Mouse (Mus musculus) urinary bladder, postnatal 25 days (tissue): Measurements from ENCODE around the gene Lsm12.
"Not testable (repeated sequence)": the region's sequence is repeated elsewhere in the genome, so short reads cannot be mapped to it uniquely, and the experiment has no call there.

Source experiments
- DNase-seq: peaks from one replicate; pipeline ENCODE4 v3.0.0; 2022; ENCODE audit warnings: low spot score

Gene Lsm12

GRCm38 (mm10) chr11:102184253-102184645 is 847 bp downstream of the Lsm12 start:
- DNase-seq = no peak

GRCm38 (mm10) chr11:102179836-102180235 is 5.3 kb downstream of the Lsm12 start:
- DNase-seq = no peak

- DNase-seq = no peak
These were observed 16.4 kb downstream of the Lsm12 start for GRCm38 (mm10) chr11:102168689-102169088.

- no peak for DNase-seq
These were observed 17.6 kb downstream of the Lsm12 start for GRCm38 (mm10) chr11:102167539-102167938.

GRCm38 (mm10) chr11:102165971-102166722 is 18.9 kb downstream of the Lsm12 start:
- no peak for DNase-seq

- no peak for DNase-seq
These were observed 25.3 kb downstream of the Lsm12 start for GRCm38 (mm10) chr11:102159781-102160180.

GRCm38 (mm10) chr11:102158024-102158423 is 27.1 kb downstream of the Lsm12 start:
- DNase-seq = not testable (repeated sequence)

- DNase-seq = no peak
These were observed 28.4 kb downstream of the Lsm12 start for GRCm38 (mm10) chr11:102156786-102157089.

GRCm38 (mm10) chr11:102156039-102156785 is 28.9 kb downstream of the Lsm12 start, which contains the start of gene Tmem101:
Gene Tmem101 (minus strand): TSS chr11:102156404.
- DNase-seq = peak; percentile 86

- DNase-seq = no peak
These were observed 37.7 kb downstream of the Lsm12 start for GRCm38 (mm10) chr11:102147213-102147989.

- DNase-seq = no peak
These were observed 38.6 kb downstream of the Lsm12 start for GRCm38 (mm10) chr11:102146531-102146930.

GRCm38 (mm10) chr11:102146005-102146404 is 39.1 kb downstream of the Lsm12 start:
- no peak for DNase-seq

GRCm38 (mm10) chr11:102145471-102146001 is 39.6 kb downstream of the Lsm12 start, which contains the start of gene Nags:
Gene Nags (plus strand): TSS chr11:102145513.
- DNase-seq = no peak

- DNase-seq = no peak
These were observed 40.1 kb downstream of the Lsm12 start for GRCm38 (mm10) chr11:102144957-102145470.

GRCm38 (mm10) chr11:102142355-102142754 is 42.7 kb downstream of the Lsm12 start:
- DNase-seq = no peak

- peak; percentile 66 for DNase-seq
These were observed 44.6 kb downstream of the Lsm12 start for GRCm38 (mm10) chr11:102140508-102140907.

- DNase-seq = peak; percentile 61
These were observed 46.7 kb downstream of the Lsm12 start for GRCm38 (mm10) chr11:102138447-102138740.

GRCm38 (mm10) chr11:102137625-102138446 is 47.3 kb downstream of the Lsm12 start:
- no peak for DNase-seq

- DNase-seq = no peak
These were observed 50.6 kb downstream of the Lsm12 start for GRCm38 (mm10) chr11:102134516-102134915.

- DNase-seq = no peak
These were observed 67.7 kb downstream of the Lsm12 start for GRCm38 (mm10) chr11:102117386-102117785.

GRCm38 (mm10) chr11:102116241-102116640 is 68.9 kb downstream of the Lsm12 start:
- DNase-seq = no peak
